Mouse (Mus musculus) lung, postnatal 0 days (tissue): Measurements from ENCODE around the gene Ptpro. TPM values are rescaled to one million over a fixed set of nuclear protein-coding genes. Genes with fewer than 3 reads are reported as not detected.

ENCODE experiments used
- ATAC-seq: fragments of 200-750 bp; cut with Nextera tagmentation; 2 replicates; pipeline ENCODE4 v1.8.0; 2017; ENCODE audit warnings: moderate library complexity
- DNase-seq: peaks from one replicate; pipeline ENCODE4 v3.0.0-alpha.2; 2016; ENCODE audit warnings: low spot score
- H3K27ac ChIP-seq: fragments of 300-500 bp; sonication (generic); 2 replicates; pipeline ENCODE4 v1.5.1; 2014; ENCODE audit warnings: antibody characterized with exemption, mild to moderate bottlenecking, low read length, mixed read lengths
- H3K27me3 ChIP-seq: fragments of 300-500 bp; sonication (generic); replicated peaks from 2 replicates; pipeline ENCODE4 v1.6.1; 2014; ENCODE audit warnings: low read length, mixed read lengths; ENCODE audit not compliant: insufficient read depth
- H3K36me3 ChIP-seq: fragments of 300-500 bp; sonication (generic); 2 replicates; pipeline ENCODE4 v1.6.1; 2014; ENCODE audit warnings: low read length, mixed read lengths; ENCODE audit not compliant: insufficient read depth
- H3K4me1 ChIP-seq: fragments of 300-500 bp; sonication (generic); 2 replicates; pipeline ENCODE4 v1.6.1; 2014; ENCODE audit warnings: antibody characterized with exemption, low read depth, low read length, mixed read lengths; ENCODE audit not compliant: insufficient read depth
- H3K4me2 ChIP-seq: fragments of 300-500 bp; sonication (generic); replicated peaks from 2 replicates; pipeline ENCODE4 v1.6.1; 2014; ENCODE audit warnings: low read depth, mild to moderate bottlenecking, low read length, moderate library complexity, mixed read lengths
- H3K4me3 ChIP-seq: fragments of 300-500 bp; sonication (generic); 2 replicates; pipeline ENCODE4 v1.5.1; 2014; ENCODE audit warnings: low read depth, low read length
- H3K9ac ChIP-seq: fragments of 300-500 bp; sonication (generic); replicated peaks from 2 replicates; pipeline ENCODE4 v1.6.1; 2014; ENCODE audit warnings: low read depth, mild to moderate bottlenecking
- H3K9me3 ChIP-seq: fragments of 300-500 bp; sonication (generic); 2 replicates; pipeline ENCODE4 v1.6.1; 2016; ENCODE audit warnings: low read length, mixed read lengths
- CTCF ChIP-seq: IDR thresholded peaks from 2 replicates; pipeline ENCODE4 v1.5.1; 2016; ENCODE audit warnings: antibody characterized with exemption, mild to moderate bottlenecking
- EP300 ChIP-seq: IDR thresholded peaks from 2 replicates; pipeline ENCODE4 v1.6.1; 2016; ENCODE audit warnings: antibody characterized with exemption, mild to moderate bottlenecking, control low read depth
- WGBS: fragments of 180-500 bp; shearing (Covaris S2); extraction: QIAGEN DNeasy Blood & Tissue Kit; methylation state at CpG from one replicate; pipeline ENCODE4 v1.1.7; 2014; 5-methylcytosine and 5-hydroxymethylcytosine counted together
- polyA plus RNA-seq: library from polyadenylated mRNA; unstranded; fragments of >200 nt; fragmentation: Nextera tagmentation; extraction: Ambion mirVana; gene quantifications from 2 replicates; pipeline ENCODE4 v1.2.1, GENCODE M21; 2015

Gene Ptpro
- polyA plus RNA-seq, 1 experiment from 2014 or later, result 1.6 TPM

GRCm38 (mm10) chr6:137330782-137331181, 78.7 kb downstream of the Ptpro start:
- Histone ChIP-seq H3K36me3 (no peaks in the 10 kb centered on the region), H3K27me3 (no peaks in the 10 kb centered on the region), H3K9ac (no peak overlapping the region), H3K4me2 (no peak overlapping the region), H3K27ac (no peak overlapping the region), H3K4me1 (no peaks in the 10 kb centered on the region), H3K4me3 (no peak overlapping the region), H3K9me3 (no peaks in the 10 kb centered on the region)
- no peak for DNase-seq
- ATAC-seq, result no peak
- 63% methylated on average over 5 of the region's 5 CpGs for WGBS
- TF ChIP-seq EP300 (no peak), CTCF (no peak)

- Histone ChIP-seq H3K4me2 (no peak overlapping the region), H3K27ac (no peak overlapping the region), H3K36me3 (no peaks in the 10 kb centered on the region), H3K4me1 (no peaks in the 10 kb centered on the region), H3K27me3 (no peaks in the 10 kb centered on the region), H3K4me3 (no peak overlapping the region), H3K9me3 (no peaks in the 10 kb centered on the region), H3K9ac (no peak overlapping the region)
- ATAC-seq (no peak), DNase-seq (no peak)
- WGBS, result 79% methylated on average over 3 of the region's 3 CpGs
- no peak for TF ChIP-seq CTCF
- TF ChIP-seq EP300, result no peak
Observed at GRCm38 (mm10) chr6:137331826-137332225, 79.7 kb downstream of the Ptpro start.

- no peaks in the 10 kb centered on the region for H3K9me3 ChIP-seq
- no peaks in the 10 kb centered on the region for H3K4me1 ChIP-seq
- H3K27ac ChIP-seq, result no peak overlapping the region
- DNase-seq (no peak), ATAC-seq (no peak)
- no peak for TF ChIP-seq EP300
- TF ChIP-seq CTCF, result no peak
- no peak overlapping the region for H3K4me2 ChIP-seq
- no peak overlapping the region for H3K9ac ChIP-seq
- WGBS, result 21% methylated on average over 4 of the region's 4 CpGs
- H3K36me3 ChIP-seq, result no peaks in the 10 kb centered on the region
- no peaks in the 10 kb centered on the region for H3K27me3 ChIP-seq
- H3K4me3 ChIP-seq, result no peak overlapping the region
Observed at GRCm38 (mm10) chr6:137339071-137339470, 87.0 kb downstream of the Ptpro start.

- Histone ChIP-seq H3K36me3 (no peaks in the 10 kb centered on the region), H3K9ac (no peak overlapping the region), H3K27me3 (no peaks in the 10 kb centered on the region), H3K4me3 (no peak overlapping the region), H3K4me1 (no peaks in the 10 kb centered on the region), H3K27ac (no peak overlapping the region), H3K9me3 (no peaks in the 10 kb centered on the region), H3K4me2 (no peak overlapping the region)
- ATAC-seq (peak; percentile 23; the same call in 1 of the 2 replicates), DNase-seq (no peak)
- 43% methylated on average over 5 of the region's 5 CpGs for WGBS
- TF ChIP-seq CTCF (no peak), EP300 (no peak)
Observed at GRCm38 (mm10) chr6:137343688-137344441, 91.7 kb downstream of the Ptpro start.

GRCm38 (mm10) chr6:137360166-137360565, 108.0 kb downstream of the Ptpro start:
- no peaks in the 10 kb centered on the region for H3K9me3 ChIP-seq
- 76% methylated on average over 7 of the region's 7 CpGs for WGBS
- no peak for DNase-seq
- H3K27me3 ChIP-seq, result no peaks in the 10 kb centered on the region
- H3K27ac ChIP-seq, result no peak overlapping the region
- H3K4me2 ChIP-seq, result no peak overlapping the region
- ATAC-seq, result no peak
- no peaks in the 10 kb centered on the region for H3K4me1 ChIP-seq
- H3K36me3 ChIP-seq, result no peaks in the 10 kb centered on the region
- no peak overlapping the region for H3K9ac ChIP-seq
- TF ChIP-seq EP300, result no peak
- no peak for TF ChIP-seq CTCF
- no peak overlapping the region for H3K4me3 ChIP-seq

- 31% methylated on average over 8 of the region's 8 CpGs for WGBS
- Histone ChIP-seq H3K4me3 (no peak overlapping the region), H3K4me2 (no peak overlapping the region), H3K27ac (no peak overlapping the region), H3K36me3 (no peaks in the 10 kb centered on the region), H3K9me3 (no peaks in the 10 kb centered on the region), H3K9ac (no peak overlapping the region), H3K27me3 (no peaks in the 10 kb centered on the region), H3K4me1 (no peaks in the 10 kb centered on the region)
- DNase-seq (no peak), ATAC-seq (no peak)
- TF ChIP-seq EP300 (no peak), CTCF (no peak)
Observed at GRCm38 (mm10) chr6:137362216-137362615, 110.1 kb downstream of the Ptpro start.

GRCm38 (mm10) chr6:137364681-137365080, 112.6 kb downstream of the Ptpro start:
- H3K4me2 ChIP-seq, result no peak overlapping the region
- no peaks in the 10 kb centered on the region for H3K9me3 ChIP-seq
- H3K4me1 ChIP-seq, result no peaks in the 10 kb centered on the region
- no peak overlapping the region for H3K9ac ChIP-seq
- WGBS, result 64% methylated on average over 5 of the region's 5 CpGs
- ATAC-seq (no peak), DNase-seq (no peak)
- H3K27ac ChIP-seq, result no peak overlapping the region
- no peaks in the 10 kb centered on the region for H3K27me3 ChIP-seq
- TF ChIP-seq EP300 (no peak), CTCF (no peak)
- no peak overlapping the region for H3K4me3 ChIP-seq
- no peaks in the 10 kb centered on the region for H3K36me3 ChIP-seq
